Mouse (Mus musculus) hindbrain, postnatal 0 days (tissue): Measurements from ENCODE around the gene Zfp408. TPM values are rescaled to one million over a fixed set of nuclear protein-coding genes. Genes with fewer than 3 reads are reported as not detected.
"Not testable (repeated sequence)": the region's sequence is repeated elsewhere in the genome, so short reads cannot be mapped to it uniquely, and the experiment has no call there.

Source experiments
- ATAC-seq: fragments of 200-750 bp; cut with Nextera tagmentation; 2 replicates; pipeline ENCODE4 v1.8.0; 2017; ENCODE audit warnings: mild to moderate bottlenecking, moderate TSS enrichment, moderate library complexity
- DNase-seq: peaks from one replicate; pipeline ENCODE4 v3.0.0-alpha.2; 2015; ENCODE audit warnings: low spot score
- H3K27ac ChIP-seq: fragments of 300-500 bp; sonication (generic); 2 replicates; pipeline ENCODE4 v1.5.1; 2014; ENCODE audit warnings: mild to moderate bottlenecking
- H3K27me3 ChIP-seq: fragments of 300-500 bp; sonication (generic); 2 replicates; pipeline ENCODE4 v1.6.1; 2014; ENCODE audit warnings: low read length, mixed read lengths; ENCODE audit not compliant: insufficient read depth
- H3K36me3 ChIP-seq: fragments of 300-500 bp; sonication (generic); 2 replicates; pipeline ENCODE4 v1.6.1; 2014; ENCODE audit warnings: low read length, mixed read lengths; ENCODE audit not compliant: insufficient read depth
- H3K4me1 ChIP-seq: fragments of 300-500 bp; sonication (generic); 2 replicates; pipeline ENCODE4 v1.6.1; 2014; ENCODE audit warnings: antibody characterized with exemption, low read length, mixed read lengths; ENCODE audit not compliant: insufficient read depth
- H3K4me2 ChIP-seq: fragments of 300-500 bp; sonication (generic); 2 replicates; pipeline ENCODE4 v1.6.1; 2014; ENCODE audit warnings: low read depth, mild to moderate bottlenecking, low read length, moderate library complexity, mixed read lengths
- H3K4me3 ChIP-seq: fragments of 300-500 bp; sonication (generic); 2 replicates; pipeline ENCODE4 v1.5.1; 2014; ENCODE audit warnings: low read length
- H3K9ac ChIP-seq: fragments of 300-500 bp; sonication (generic); replicated peaks from 2 replicates; pipeline ENCODE4 v1.6.1; 2014; ENCODE audit warnings: mild to moderate bottlenecking, low read length, moderate library complexity, mixed read lengths
- H3K9me3 ChIP-seq: fragments of 300-500 bp; sonication (generic); 2 replicates; pipeline ENCODE4 v1.6.1; 2016; ENCODE audit warnings: low read length, mixed read lengths
- CTCF ChIP-seq: IDR thresholded peaks from 2 replicates; pipeline ENCODE4 v1.5.1; 2016; ENCODE audit warnings: antibody characterized with exemption, control low read depth, low read depth
- WGBS: fragments of 180-500 bp; shearing (Covaris S2); extraction: QIAGEN DNeasy Blood & Tissue Kit; methylation state at CpG from one replicate; pipeline ENCODE4 v1.1.7; 2014; 5-methylcytosine and 5-hydroxymethylcytosine counted together
- polyA plus RNA-seq: library from polyadenylated mRNA; unstranded; fragments of >200 nt; fragmentation: Nextera tagmentation; extraction: Ambion mirVana; gene quantifications from 2 replicates; pipeline ENCODE4 v1.2.1, GENCODE M21; 2015
- total RNA-seq: library from RNA; depleted of rRNA; stranded (reverse); fragments of >200 nt; gene quantifications from 2 replicates; pipeline ENCODE4 v1.2.3, GENCODE M21; 2014; rRNA removed

Gene Zfp408
- total and polyA plus RNA-seq, 2 experiments from 2014 or later, result 12.2 to 25.7 TPM

DNA sequence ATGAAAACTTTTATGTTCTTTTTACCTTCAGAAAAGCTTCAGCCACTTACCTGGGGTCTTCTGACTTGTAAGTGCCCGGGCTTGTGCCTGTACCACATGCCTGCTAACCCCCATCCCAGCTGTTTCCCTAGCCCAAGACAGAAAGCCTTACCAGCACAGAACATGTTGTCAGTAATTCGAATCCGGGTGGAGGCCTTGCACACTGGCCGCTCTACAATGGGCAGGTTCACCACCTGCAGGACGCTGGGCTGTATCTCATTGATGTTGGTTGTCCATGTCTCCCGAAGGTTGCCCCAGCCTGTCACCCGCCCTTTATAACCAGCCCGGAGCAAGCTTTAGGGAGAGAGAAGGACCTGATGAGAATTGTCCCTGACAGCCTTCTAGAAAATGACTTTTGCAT is 21.4 kb downstream of the Zfp408 start:
- no peaks in the 10 kb centered on the region for H3K27me3 ChIP-seq
- H3K36me3 ChIP-seq, result peaks cover 3% of the 10 kb centered on the region; the same call in 1 of the 2 replicates
- WGBS, result 88% methylated on average over 8 of the region's 8 CpGs
- no peak overlapping the region for H3K27ac ChIP-seq
- no peak overlapping the region for H3K9ac ChIP-seq
- TF ChIP-seq CTCF, result no peak
- ATAC-seq (no peak), DNase-seq (no peak)
- no peaks in the 10 kb centered on the region for H3K4me1 ChIP-seq
- H3K4me2 ChIP-seq, result no peak overlapping the region
- no peaks in the 10 kb centered on the region for H3K9me3 ChIP-seq
- no peak overlapping the region for H3K4me3 ChIP-seq

DNA sequence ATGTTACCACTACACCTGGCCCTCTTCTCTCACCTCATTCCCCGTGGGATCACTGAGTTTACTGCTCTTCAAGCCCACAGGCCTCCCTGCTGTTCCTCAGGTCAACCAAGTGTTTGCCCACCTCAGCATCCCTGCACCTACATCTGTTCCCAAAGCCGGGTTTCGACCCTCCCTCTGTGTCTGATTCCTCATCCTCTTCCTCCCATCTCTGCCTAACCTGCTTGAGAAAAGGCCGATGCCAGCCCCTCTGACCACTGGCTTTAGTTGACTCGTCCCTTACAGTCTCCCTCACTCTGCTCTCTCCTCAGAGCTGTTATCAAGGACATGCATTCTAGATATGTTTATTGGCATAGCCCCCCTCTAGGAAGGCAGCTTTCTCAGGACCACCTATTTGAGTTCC is 22.1 kb downstream of the Zfp408 start:
- no peak for TF ChIP-seq CTCF
- 76% methylated on average over 5 of the region's 5 CpGs for WGBS
- Histone ChIP-seq H3K27me3 (no peaks in the 10 kb centered on the region), H3K9me3 (no peaks in the 10 kb centered on the region), H3K27ac (no peak overlapping the region), H3K4me1 (no peaks in the 10 kb centered on the region), H3K36me3 (peaks cover 7% of the 10 kb centered on the region; the same call in 1 of the 2 replicates), H3K9ac (no peak overlapping the region), H3K4me3 (no peak overlapping the region), H3K4me2 (no peak overlapping the region)
- ATAC-seq, result no peak
- no peak for DNase-seq

GRCm38 (mm10) chr2:91623366-91623765 is 26.2 kb downstream of the Zfp408 start:
- WGBS, result 95% methylated on average over 7 of the region's 7 CpGs
- H3K9me3 ChIP-seq, DNase-seq: not testable (repeated sequence)

DNA sequence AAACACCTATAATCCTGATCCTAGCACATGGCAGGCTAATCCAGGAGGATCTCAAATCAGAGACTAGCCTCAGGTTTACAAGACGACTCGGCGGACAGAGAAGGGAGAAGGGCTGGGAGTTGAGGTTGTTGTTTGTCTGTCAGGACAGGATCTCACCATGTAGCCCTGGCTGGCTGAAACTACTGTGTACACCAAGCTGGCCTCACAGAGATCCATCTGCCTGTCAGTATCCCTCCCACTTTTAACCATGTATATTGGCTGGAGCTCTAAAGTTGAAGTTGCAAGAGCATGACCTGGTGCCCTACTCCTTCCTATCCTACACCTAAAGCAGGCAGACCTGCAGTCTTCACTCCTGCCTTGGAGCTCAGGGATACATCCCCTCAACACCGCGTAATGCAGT is 27.2 kb downstream of the Zfp408 start:
- ATAC-seq (no peak), DNase-seq (no peak)
- H3K9me3 ChIP-seq, result no peaks in the 10 kb centered on the region
- H3K4me2 ChIP-seq, result no peak overlapping the region
- 95% methylated on average over 5 of the region's 5 CpGs for WGBS
- no peaks in the 10 kb centered on the region for H3K27me3 ChIP-seq
- no peak overlapping the region for H3K4me3 ChIP-seq
- no peak for TF ChIP-seq CTCF
- H3K4me1 ChIP-seq, result no peaks in the 10 kb centered on the region
- H3K9ac ChIP-seq, result no peak overlapping the region
- no peak overlapping the region for H3K27ac ChIP-seq
- H3K36me3 ChIP-seq, result peaks cover 47% of the 10 kb centered on the region

More at GRCm38 (mm10) chr2:91623366-91623765, 26.2 kb downstream of the Zfp408 start:
- H3K27me3 ChIP-seq, ATAC-seq, H3K4me1 ChIP-seq, H3K27ac ChIP-seq, H3K4me2 ChIP-seq, H3K9ac ChIP-seq, H3K4me3 ChIP-seq: not testable (repeated sequence)
- peaks cover 38% of the 10 kb centered on the region for H3K36me3 ChIP-seq

DNA sequence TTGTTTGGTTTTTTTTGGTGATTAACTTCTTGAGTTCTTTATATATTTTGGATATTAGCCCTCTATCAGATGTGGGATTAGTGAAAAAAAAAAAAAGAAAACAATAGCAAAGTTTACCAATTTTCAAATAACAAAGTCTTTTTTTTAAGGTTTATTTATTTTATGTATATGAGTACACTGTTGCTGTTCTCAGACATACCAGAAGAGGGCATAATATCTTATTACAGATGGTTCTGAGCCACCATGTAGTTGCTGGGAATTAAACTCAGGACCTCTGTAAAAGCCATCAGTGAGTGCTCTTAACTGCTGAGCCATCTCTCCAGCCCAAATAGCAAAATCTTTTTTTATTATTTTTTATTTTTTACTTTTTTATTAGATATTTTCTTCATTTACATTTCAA is 40.2 kb downstream of the Zfp408 start:
- H3K4me1 ChIP-seq, H3K9ac ChIP-seq, ATAC-seq, H3K4me3 ChIP-seq, DNase-seq, H3K9me3 ChIP-seq, H3K27ac ChIP-seq, H3K27me3 ChIP-seq, H3K4me2 ChIP-seq: not testable (repeated sequence)
- peaks cover 34% of the 10 kb centered on the region for H3K36me3 ChIP-seq

DNA sequence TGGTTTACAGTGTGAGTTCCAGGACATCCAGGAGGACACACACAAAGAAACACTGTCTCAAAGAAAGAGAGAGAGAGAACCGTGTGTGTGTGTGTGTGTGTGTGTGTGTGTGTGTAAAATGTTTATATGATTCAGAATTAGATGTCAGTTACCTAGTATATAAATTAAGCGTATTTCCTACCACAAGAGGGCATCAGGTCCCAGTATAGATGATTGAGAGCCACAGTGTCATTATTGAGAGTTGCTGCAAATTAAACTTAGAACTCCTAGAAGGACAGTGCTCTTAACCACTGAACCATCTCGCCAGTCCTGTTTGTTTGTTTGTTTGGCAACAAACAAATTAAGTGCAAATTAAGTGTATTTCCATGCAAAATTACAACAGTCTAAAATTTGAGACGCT is 47.2 kb downstream of the Zfp408 start:
- DNase-seq (no peak), ATAC-seq (no peak)
- 94% methylated on average over 4 of the region's 4 CpGs for WGBS
- peak; percentile 29; the same call in 1 of the 2 replicates for TF ChIP-seq CTCF
- no peak overlapping the region for H3K27ac ChIP-seq
- no peaks in the 10 kb centered on the region for H3K9me3 ChIP-seq
- no peak overlapping the region for H3K9ac ChIP-seq
- no peak overlapping the region for H3K4me3 ChIP-seq
- H3K4me1 ChIP-seq, result no peaks in the 10 kb centered on the region
- peaks cover 56% of the 10 kb centered on the region for H3K36me3 ChIP-seq
- H3K27me3 ChIP-seq, result no peaks in the 10 kb centered on the region
- H3K4me2 ChIP-seq, result no peak overlapping the region

DNA sequence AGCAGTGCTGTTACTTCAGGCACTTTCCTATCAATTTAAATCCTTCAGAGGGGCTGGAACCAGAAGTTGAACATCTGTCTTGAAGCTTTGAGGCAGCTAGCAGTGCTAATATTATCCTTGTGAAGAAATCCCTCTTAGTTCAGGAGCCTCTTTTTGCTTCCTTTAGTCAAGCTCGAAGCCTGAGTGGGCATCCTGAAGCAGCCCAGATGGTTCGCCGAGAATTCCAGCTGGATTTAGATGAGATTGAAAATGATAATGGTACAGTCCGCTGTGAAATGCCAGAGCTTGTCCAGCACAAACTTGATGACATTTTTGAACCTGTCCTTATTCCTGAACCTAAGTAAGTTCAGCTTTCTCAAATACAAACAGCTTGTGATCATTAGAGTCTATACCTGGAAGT is 49.1 kb downstream of the Zfp408 start:
- ATAC-seq (no peak), DNase-seq (no peak)
- H3K4me2 ChIP-seq, result no peak overlapping the region
- H3K9me3 ChIP-seq, result no peaks in the 10 kb centered on the region
- H3K36me3 ChIP-seq, result peaks cover 58% of the 10 kb centered on the region
- no peak overlapping the region for H3K9ac ChIP-seq
- no peak overlapping the region for H3K27ac ChIP-seq
- 95% methylated on average over 4 of the region's 4 CpGs for WGBS
- no peaks in the 10 kb centered on the region for H3K27me3 ChIP-seq
- no peak for TF ChIP-seq CTCF
- no peak overlapping the region for H3K4me3 ChIP-seq
- no peaks in the 10 kb centered on the region for H3K4me1 ChIP-seq

Other genes starting within 250 kb of the Zfp408 start
- gene 1110051M20Rik, start 205.1 kb downstream of the Zfp408 start, total RNA-seq, result 152 and 175 TPM in 2 replicates
- 136 and 141 TPM in 2 replicates for gene 1110051M20Rik, start 205.1 kb downstream of the Zfp408 start, polyA plus RNA-seq
- gene Lrp4, start 192.3 kb downstream of the Zfp408 start, total RNA-seq, result 28.0 and 28.4 TPM in 2 replicates
- 4.9 and 6.7 TPM in 2 replicates for gene Lrp4, start 192.3 kb downstream of the Zfp408 start, polyA plus RNA-seq
- gene Ckap5, start 123.0 kb downstream of the Zfp408 start, total RNA-seq, result 101 and 104 TPM in 2 replicates
- gene Ckap5, start 123.0 kb downstream of the Zfp408 start, polyA plus RNA-seq, result 103 and 109 TPM in 2 replicates
- not detected in 2 replicates for gene F2, start 13.4 kb downstream of the Zfp408 start, total RNA-seq
- gene F2, start 13.4 kb downstream of the Zfp408 start, polyA plus RNA-seq, result 0.14 TPM in 1 of 2 replicates, not detected in the other
- 95.8 and 107 TPM in 2 replicates for gene Arhgap1, start 69 bp upstream of the Zfp408 start, total RNA-seq
- gene Arhgap1, start 69 bp upstream of the Zfp408 start, polyA plus RNA-seq, result 81.9 and 85.1 TPM in 2 replicates
- 21.2 and 25.2 TPM in 2 replicates for gene Atg13, start 60.8 kb upstream of the Zfp408 start, total RNA-seq
- gene Atg13, start 60.8 kb upstream of the Zfp408 start, polyA plus RNA-seq, result 24.7 and 24.8 TPM in 2 replicates
- gene Harbi1, start 61.1 kb upstream of the Zfp408 start, total RNA-seq, result 16.6 and 19.9 TPM in 2 replicates
- gene Harbi1, start 61.1 kb upstream of the Zfp408 start, polyA plus RNA-seq, result 12.0 TPM in 2 replicates
- gene Ambra1, start 80.3 kb upstream of the Zfp408 start, total RNA-seq, result 50.6 and 53.8 TPM in 2 replicates
- gene Ambra1, start 80.3 kb upstream of the Zfp408 start, polyA plus RNA-seq, result 15.2 and 15.7 TPM in 2 replicates